Mouse (Mus musculus) liver, postnatal 0 days (tissue): ENCODE data around the gene Shroom2.

Experiments
- CTCF ChIP-seq: sonication (generic); IDR thresholded peaks from 2 replicates; pipeline ENCODE4 v1.5.1; 2016; ENCODE audit warnings: antibody characterized with exemption, low read depth
- EP300 ChIP-seq: IDR thresholded peaks from 2 replicates; pipeline ENCODE4 v1.6.1; 2016; ENCODE audit warnings: antibody characterized with exemption, low read depth, mild to moderate bottlenecking

GRCm38 (mm10) chrX:152716693-152717092, 52.6 kb downstream of the Shroom2 start:
- TF ChIP-seq CTCF = no peak
- no peak for TF ChIP-seq EP300
